Mouse (Mus musculus) thymus, postnatal 36 days (tissue): ENCODE measurements around the gene Tns1.

Experiments used
- DNase-seq, 2 experiments: peaks; one replicate each; pipeline ENCODE4 v3.0.0; 2022; ENCODE audit warnings: mixed read lengths in 2 of 2

Tns1 gene

DNA sequence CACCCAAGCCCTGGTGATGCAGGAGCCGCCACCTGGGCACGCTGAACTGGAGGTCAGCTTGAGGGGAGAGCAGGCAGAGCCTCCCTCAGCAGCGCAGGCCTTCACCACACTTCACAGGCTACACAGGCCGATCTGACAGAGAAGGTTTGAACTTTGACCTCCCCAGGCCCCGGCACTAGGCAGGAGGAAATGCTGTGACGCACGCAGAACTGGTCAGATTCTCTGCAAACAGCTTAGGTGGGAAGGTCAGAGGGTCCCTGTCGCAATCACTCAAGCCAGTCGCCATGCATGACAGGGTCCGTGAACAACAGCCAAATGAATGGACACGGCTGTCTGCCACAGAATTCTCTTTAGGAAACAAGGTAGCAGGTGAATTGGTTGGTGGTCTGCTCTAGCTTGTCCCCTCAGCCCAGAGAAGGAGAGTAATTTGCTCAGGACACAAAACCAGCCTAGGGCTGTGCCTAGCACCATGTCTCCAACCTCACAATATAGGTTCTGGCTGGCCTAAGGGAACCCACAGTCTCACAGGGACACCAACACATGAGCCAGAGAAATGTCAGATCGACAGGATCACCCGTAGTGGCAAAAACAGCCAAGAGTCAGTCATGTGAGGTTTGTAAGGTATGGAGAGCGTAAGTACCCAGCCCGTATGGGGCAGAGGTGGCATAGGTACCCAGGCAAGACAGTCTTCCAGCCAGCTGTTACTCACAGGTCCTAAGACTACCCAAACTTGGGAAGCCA is 194.9 kb downstream of the Tns1 start:
- DNase-seq = no peak

DNA sequence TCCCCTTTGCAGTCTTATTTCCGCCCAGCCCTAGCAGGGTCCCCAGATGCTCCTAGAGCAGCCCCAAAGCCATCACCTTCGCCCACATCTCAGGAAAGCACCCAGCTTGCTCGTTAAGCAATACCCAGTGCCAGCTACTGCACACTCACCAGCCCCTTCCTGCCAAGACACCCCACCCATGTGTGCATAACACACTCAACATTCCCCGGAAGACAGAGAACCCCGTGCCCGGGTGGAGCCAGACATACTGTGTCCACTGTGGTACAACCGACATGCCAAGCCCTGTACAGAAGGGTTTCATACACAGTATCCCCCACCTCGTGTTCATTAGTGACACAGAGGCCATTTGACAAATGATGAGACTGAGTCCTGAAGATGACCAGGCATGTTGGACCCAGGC is 195.9 kb downstream of the Tns1 start:
- DNase-seq = no peak

DNA sequence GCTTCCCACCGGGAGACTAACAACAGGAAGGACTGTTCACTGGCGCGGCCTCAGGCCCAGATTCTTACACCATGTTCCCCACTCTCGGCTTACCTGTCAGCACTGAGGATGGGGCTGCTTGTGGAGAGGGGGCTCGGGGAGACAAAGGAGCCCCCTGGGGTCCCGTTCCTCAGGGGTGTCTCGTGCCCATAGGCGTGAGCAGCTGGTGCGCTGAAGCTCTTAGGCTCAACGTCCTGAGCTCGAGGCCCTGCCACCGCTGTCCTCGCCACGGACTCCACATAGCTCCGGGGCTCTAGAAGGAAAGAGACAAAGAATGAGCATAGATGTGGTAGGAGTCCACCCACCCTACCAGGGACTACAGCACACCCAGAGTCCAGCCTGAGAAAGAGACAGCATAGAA is 196.4 kb downstream of the Tns1 start:
- no peak for DNase-seq

DNA sequence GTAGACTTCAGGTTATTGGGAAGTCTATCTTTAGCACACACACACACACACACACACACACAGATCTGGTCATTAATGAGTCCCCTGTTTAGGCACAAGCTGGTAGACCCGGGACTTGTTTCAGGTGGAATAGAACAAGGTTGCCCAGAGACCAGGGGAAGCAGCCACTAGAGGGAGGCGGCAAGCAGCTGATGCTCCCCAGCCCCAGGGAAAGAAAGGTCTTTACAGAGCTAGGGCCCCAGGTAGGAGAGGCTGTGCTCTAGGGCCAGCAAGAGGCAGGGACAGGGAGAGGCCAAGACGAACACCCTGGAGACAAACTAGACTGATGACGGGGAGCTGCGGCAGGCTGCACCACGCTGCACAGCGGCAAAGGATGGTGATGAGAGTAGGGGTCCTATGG is 198.0 kb downstream of the Tns1 start:
- DNase-seq = peak; percentile 35 to 40

DNA sequence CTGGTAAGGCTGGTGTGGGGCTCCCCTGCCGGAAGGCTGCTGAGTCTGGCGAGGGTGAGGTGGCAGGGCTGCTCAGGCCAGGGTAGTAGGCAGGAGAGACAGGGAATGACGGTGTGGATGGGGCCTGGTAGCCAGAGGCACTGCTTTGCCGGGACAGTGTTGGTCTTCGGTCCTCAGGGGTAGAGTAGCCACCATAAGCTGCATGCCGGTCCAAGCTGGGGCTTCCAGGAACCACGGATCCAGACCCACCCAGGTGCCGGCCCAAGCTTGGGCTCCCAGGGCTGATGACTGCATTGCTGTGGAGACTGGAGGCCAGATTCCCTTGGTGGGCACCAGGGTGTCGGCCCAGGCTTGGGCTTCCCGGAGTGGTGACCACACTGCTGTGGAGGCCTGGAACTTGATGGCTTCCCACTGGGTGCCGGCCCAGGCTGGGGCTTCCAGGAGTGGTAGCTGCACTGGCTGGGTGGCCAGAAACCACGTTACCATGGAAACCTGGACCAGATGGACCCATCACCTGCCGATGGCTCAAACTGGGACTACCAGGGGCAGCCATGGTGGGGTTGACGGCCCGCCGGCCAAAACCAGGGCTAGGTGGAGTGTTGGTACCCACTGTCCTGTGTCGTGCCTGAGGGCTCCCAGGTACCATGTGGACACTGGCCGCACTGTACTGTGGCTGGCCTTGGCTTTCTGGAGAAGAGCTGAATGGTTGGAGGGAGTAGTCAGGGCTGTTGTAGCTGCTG is 199.2 kb downstream of the Tns1 start:
- no peak for DNase-seq

DNA sequence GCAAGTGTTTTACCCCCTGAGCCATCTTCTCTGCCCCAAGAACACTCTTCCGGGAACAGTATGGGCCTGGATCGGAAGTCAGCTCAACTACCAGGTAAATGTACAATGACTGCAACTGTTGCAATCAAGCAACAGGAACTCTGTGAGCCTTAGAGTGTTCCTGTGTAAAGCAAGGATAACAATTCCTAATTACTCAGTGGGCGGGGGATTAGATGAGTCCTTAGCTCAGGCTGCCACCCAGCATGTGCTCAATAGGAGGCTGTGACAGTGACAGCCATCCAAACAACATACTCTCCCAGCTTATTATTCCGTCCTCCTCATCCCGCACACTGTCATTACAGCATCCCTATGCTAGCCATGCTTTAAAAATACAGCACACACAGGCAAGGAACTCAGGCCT is 200.0 kb downstream of the Tns1 start:
- no peak for DNase-seq

DNA sequence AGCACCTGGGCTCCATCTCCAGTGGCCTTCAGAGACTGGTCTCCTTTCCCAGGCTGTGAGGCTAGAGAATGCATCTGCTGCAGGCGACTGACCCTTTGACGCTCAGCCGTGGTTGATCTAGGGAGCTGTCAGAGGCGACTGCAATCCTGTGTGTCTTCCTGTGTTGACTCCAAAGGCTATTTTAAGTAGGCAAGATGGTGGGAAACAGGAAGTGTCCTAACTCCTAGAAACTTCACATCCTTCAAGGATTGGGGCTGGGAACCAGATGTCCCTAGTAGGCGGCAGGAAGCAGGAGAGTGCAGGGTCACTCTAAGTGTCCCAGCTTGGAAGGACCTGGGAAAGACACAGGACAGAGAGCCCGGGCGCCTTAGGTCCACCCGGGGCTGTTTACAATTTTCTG is 201.1 kb downstream of the Tns1 start:
- DNase-seq = no peak

DNA sequence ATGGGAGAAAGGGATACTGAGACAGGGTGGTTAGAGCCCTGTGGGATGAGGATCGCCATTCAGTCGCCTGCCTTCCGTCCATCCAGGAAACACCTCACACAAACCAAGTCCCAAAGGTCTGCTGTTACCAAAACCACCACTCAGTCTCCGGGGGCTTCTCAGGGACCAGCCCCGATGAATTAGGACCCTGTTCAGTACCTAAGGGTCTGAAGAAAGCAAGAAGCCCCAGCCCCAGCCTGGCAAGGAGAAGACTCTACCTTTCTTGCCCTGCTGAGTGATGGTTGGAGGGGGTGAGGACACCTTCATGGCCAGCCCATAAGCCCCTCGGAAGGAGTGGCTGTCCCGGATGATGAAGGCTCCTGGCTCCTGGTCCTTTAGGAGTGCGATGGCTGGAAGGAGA is 203.5 kb downstream of the Tns1 start:
- DNase-seq = no peak

DNA sequence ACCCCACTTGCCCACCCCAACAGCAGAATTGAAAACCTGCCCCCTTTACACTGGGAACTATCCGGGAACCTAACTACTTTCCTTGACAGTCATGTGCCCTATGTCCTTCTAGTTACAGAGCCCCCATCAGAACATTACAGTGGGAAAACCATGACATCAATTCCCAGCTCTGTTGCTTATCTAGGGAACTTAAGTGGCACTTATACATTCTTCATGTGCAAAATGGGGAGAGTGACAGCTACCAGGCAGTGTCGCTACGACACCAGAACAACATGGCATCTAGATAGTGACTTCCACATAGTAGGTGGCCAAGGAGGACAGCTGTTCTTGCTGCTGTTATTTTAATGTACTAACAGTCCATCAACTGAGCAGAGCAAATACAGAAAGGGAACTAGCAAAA is 204.3 kb downstream of the Tns1 start:
- no peak for DNase-seq

DNA sequence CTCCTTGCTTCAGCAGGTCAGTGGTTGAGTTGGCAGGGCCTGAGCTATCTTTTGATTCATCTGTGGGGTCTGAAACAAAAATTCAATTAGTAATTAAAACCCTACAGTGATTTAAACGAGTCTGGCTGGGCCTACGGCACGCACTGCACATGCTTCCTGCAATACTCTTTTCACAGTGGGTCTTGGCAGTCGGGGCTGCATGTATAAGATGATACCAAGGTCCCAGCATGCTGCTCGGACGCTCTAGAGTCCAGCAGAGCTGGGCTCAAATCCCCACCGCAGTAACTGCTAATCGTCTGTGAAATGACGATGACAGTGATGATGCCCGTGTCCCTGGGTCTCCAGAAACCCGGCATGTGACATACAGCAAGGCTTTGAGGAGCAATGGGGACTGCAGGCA is 206.2 kb downstream of the Tns1 start:
- no peak for DNase-seq

DNA sequence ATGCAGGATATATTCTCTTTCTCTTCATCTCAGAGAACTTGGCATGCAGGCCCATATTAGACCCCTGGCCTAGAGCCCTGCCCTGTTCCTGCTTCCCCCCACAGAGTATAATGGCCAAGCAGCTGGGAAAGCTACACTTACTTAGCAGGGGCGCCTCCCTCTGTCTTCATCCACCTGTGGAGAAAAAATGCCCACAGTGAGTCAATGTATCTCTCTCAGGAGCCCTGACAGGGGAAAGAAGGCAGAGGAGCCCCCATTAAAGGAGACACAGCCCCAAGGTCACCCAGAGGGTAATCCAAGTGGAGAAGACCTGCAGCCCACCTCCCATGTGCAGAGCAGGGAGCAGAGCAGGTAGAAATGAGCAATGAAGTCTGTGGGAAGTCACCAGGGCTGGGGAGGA is 208.0 kb downstream of the Tns1 start:
- DNase-seq = no peak

DNA sequence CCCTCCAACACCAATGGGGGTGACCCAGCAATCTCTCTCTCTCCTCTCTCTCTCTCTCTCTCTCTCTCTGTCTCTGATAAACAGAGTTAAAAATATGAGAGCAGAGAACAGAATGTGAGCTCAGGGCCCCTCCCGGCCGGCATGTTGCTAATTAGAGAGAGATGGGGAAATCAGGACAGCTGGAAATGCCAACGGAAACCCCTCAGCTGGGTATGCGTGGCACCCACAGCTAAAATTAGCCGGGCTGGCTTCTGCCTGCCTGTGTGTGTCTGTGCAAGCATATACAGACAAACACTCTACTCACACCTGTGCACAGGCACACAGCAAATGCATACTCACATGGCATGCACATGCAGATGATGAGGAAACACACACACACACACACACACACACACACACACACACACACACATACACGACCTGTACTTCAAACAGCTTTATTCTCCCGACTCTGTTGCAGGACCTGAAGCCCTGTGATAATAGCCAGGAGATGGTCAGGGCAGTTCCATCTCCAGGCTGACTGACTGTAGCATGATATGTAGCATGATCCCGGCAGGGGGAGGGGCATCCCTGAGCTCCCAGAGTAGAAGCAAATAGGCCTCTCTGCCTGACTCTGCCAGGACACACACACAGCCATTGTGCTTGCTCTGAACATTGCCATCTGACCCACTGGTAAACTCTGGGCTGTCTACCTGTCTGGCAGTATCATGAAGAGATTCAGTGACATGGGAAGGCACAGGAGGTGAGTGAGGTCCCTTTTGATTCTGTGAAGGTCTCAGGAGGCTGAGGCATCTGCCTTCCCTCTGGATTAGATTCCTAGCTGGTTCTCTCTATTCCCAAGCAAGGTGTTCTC is 208.8 kb downstream of the Tns1 start:
- DNase-seq = no peak

DNA sequence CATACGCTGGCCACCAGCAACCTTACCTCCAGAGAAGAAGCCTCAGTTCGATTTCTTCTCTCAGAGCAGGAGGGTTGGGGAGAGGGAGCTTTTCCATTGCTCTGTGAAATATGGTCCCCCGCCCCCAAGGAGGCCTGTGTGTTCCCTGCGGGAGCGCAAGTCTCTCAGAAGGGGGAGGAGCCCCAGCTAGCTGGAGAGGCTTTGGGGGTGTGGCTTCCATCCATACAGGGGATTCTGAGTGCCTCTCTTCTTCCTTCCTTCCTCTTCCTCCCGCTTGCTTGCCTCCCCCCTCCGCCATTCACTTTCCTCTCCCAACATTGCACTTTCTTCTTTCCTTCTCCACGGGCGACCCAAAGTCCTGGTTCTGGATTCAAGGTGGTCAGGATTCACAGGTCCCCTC is 210.2 kb downstream of the Tns1 start:
- peak in 1 of 2 experiments; percentile 0 for DNase-seq

DNA sequence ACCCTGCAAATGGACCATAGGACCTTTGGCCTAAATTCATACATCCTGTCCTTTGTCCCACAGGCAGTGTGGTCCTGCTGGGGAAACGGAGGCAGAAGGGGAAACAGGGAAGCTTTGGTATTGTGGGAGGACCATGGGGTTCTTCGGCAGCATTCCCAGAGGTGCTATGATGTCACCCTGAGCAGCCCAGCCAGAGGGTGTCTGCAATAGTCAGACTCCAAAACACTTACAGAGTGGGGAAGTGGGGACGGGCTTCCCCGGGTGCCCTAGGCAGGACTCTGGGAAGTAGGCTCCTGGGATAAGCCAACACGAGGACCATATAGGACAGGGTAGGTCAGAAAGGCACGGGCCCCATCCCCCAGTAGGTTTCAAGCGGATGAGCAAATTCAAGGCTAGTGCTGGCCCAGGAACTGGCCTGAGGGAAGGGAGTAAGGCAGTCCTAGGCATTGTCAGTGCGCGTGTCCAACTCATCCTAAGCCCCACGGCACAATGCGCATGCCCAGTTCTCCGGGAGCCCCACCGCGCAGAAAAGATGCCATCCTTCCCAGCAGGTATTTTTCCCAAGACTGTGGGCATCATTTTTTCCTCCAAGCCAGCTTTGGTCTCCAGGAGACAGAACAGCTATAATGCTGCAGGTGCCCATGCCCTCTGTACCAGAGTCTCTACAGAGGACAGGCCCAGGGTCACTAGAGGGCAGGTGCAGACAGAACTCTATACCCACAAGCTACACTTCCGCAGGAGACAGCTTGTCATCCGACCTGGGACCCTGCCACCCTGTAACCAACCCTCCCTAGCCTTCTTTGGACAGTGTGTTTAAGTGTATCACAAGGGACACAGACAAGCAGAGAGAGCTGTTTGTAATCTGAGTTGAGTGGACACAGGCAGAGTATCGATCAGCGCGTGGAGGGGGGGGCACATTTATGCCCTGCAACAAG is 210.9 kb downstream of the Tns1 start:
- DNase-seq = no peak

DNA sequence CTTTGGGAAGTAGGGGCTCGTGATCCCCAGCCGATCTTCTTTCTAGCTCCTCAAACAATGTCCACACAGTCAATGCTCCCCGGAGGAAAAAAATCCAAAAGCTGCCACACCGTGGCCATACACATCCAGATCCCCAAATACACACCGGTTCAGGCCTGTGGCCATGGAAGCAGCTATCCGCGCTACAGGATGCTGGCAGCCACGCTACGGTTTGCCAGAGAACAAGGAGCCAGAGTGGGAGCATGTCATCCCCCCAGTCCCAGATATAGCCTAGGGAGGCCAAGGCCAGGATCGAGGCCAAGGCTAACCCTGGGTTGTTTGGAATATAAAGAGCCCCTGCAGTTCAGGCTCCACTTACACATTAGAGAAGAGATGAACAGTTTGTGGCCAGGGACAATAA is 211.8 kb downstream of the Tns1 start:
- no peak for DNase-seq

DNA sequence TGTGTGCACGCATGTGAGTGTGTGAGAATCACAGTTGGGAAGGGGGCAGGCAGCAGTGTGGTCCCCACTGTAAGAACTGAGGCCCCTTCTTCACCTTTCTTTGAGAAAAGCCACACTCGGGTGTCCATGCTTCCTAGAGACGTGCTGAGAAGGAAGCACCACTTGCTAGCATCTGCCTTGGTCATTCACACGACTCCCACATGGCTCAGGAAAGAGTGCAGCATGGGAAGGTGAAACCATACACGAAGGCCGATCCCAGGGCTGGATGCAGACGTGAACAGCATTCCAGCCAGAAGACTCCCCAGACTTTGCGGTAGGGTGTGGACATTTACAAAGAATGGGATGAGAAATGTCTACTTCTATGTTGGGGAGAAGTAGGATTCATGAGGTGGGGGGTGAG is 212.3 kb downstream of the Tns1 start:
- no peak for DNase-seq

DNA sequence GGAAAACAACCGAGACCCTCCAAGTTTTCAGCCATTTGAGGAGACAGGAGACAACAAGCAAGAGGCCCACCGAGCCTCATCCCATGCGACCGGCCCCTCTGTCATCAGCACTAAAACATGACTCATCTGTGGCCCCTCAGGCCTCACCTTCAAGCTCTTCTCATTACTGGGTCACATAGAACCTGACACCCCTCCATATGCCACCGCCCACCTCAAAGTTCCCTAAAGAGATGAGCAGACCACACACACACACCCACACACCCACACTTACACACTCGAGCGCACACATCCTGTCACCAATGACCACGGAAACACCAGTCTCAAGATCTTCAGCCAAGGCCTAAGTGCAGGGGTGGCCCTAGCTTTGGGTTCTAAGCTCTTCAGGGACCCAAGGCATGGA is 213.5 kb downstream of the Tns1 start:
- no peak for DNase-seq

DNA sequence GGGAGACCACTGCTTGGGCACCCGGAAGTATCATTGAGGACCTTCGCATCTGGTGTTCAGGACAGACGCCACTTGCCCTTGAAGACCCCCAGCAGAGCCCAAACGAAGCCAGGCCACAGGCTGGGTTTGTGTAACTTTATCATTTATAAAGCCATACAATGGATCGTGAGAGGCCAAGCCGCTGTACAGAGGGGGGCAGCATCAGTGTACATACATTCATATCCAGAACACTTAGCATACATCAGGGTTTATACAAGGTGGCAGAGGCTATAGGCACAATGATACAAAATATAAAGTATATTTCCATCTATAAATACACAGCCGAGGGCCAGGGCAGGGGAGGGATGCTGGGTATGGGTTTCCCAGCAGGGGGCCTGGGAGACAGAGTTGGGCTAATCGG is 214.1 kb downstream of the Tns1 start:
- DNase-seq = no peak

DNA sequence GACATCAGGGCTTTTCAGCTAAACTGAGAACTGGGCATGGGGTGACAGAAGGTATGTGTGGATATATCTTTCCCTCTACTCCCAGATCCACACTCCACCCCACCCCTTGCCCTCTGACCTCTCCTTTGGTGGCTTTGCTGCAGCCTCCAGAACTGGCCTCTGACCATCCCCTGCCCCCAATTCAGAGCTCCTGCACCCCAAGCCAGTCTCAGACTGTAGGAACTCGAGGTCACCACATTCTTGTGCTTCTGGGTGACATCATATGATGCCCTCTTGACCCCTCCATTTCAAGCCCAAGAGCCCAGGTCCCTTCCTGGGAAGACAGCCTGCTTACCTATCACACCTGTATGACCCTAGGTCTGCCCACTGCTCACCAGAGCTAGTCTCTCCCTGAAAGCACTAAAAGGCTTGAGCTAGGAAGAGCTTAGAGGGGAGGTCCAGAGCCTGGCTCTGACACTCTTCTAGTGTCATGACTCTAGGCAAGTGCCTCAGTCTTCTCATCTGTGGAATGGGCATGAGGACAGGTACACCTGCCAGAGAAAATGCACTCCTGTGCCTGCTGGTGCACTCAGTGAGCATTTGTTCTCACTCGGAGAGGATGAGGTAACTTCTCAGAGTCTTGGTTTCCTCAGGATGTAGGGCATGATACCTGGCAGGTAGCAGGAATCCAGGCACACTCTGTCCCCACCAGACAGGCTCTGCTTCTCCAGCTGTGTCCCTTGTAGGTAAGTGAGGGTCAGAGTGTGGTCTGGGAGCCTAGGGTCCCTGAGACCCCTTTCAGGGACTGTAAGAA is 214.9 kb downstream of the Tns1 start:
- no peak for DNase-seq

DNA sequence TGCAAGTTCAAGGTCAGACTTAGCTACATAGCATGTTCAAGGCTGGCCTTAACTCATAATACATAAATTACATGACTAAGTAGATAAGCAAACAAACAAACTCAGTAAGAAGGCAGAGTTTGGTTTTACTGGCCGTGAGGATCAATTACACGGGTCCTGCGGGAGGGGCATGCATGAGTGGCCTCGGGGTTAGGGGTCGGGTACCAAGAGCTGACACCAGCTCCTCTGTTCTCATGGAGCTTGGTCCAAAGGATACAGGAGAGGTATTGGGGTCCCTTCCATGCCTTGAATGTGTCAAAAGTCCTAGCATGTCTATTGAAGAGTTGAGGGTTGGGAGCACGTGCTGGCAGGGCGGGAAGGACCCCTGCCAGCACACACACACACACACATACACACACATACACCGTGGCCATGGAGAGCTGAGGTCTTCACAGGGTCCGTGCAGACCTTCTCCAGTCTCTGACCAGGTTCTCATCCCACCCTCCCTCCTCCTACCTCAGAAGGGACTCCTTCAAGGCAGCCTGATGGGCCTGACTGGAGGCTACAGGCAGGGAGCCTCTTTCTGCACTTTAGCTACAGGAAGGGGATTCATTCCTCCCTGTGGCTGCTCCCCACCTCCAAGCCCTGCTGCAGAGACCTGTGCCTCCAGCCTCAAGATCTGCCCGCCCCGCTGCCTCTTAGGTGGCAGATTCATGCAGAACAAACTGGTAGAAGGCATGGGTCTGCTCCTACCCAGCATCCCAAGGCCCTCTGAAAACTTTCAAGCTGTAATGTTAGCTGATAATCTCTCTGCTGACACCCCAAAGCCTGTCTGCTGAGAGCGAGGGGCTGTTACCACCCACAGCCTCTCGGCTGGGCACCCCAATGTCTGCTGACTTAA is 215.9 kb downstream of the Tns1 start:
- DNase-seq = no peak

DNA sequence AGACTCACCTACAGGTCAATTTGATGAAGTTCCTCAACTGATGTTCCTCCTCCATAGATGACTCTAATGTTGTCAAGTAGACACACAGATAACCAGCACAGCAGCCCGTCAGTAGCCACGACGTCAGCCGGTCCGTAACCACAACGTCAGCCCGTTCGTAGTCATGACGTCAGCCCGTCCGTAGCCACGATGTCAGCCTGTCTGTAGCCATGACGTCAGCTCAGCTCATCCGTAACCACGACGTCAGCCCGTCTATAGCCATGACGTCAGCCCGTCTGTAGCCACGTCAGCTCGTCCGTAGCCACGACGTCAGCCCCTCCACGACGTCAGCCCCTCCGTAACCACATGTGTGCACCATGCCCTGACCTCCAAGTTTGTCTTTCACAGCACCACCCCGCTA is 217.1 kb downstream of the Tns1 start:
- DNase-seq = no peak
